Mouse (Mus musculus) lung, embryonic 15.5 days (tissue): ENCODE measurements around the gene Kcnj8. TPM values are rescaled to one million over a fixed set of nuclear protein-coding genes. Genes with fewer than 3 reads are reported as not detected.

ENCODE experiments used
- ATAC-seq: fragments of 200-750 bp; cut with Nextera tagmentation; 2 replicates; pipeline ENCODE4 v1.8.0; 2017; ENCODE audit warnings: moderate number of reproducible peaks, borderline replicate concordance; ENCODE audit not compliant: low FRiP score, low TSS enrichment; ENCODE audit errors: extremely low read depth
- H3K27ac ChIP-seq: fragments of 300-500 bp; sonication (generic); 2 replicates; pipeline ENCODE4 v1.5.1; 2015; ENCODE audit warnings: moderate library complexity, mild to moderate bottlenecking, inconsistent platforms
- H3K27me3 ChIP-seq: fragments of 300-500 bp; sonication (generic); 2 replicates; pipeline ENCODE4 v1.6.1; 2015; ENCODE audit warnings: inconsistent platforms
- H3K36me3 ChIP-seq: fragments of 300-500 bp; sonication (generic); 2 replicates; pipeline ENCODE4 v1.6.1; 2015; ENCODE audit warnings: inconsistent platforms
- H3K4me1 ChIP-seq: fragments of 300-500 bp; sonication (generic); 2 replicates; pipeline ENCODE4 v1.6.1; 2015; ENCODE audit warnings: inconsistent platforms
- H3K4me2 ChIP-seq: fragments of 300-500 bp; sonication (generic); 2 replicates; pipeline ENCODE4 v1.6.1; 2015; ENCODE audit warnings: inconsistent platforms, mild to moderate bottlenecking, moderate library complexity
- H3K4me3 ChIP-seq: fragments of 300-500 bp; sonication (generic); 2 replicates; pipeline ENCODE4 v1.5.1; 2015; ENCODE audit warnings: mild to moderate bottlenecking, inconsistent platforms
- H3K9ac ChIP-seq: fragments of 300-500 bp; sonication (generic); 2 replicates; pipeline ENCODE4 v1.6.1; 2015; ENCODE audit warnings: inconsistent platforms
- H3K9me3 ChIP-seq: fragments of 300-500 bp; sonication (generic); 2 replicates; pipeline ENCODE4 v1.6.1; 2016; ENCODE audit warnings: inconsistent platforms
- WGBS: fragments of 180-500 bp; shearing (Covaris S2); methylation state at CpG from one replicate; pipeline ENCODE4 v1.1.7; 2015; 5-methylcytosine and 5-hydroxymethylcytosine counted together
- polyA plus RNA-seq: library from polyadenylated mRNA; unstranded; fragments of >200 nt; fragmentation: Nextera tagmentation; extraction: Ambion mirVana; gene quantifications from 2 replicates; pipeline ENCODE4 v1.2.1, GENCODE M21; 2015

Kcnj8 gene
- 18.3 and 19.7 TPM in 2 replicates for polyA plus RNA-seq

DNA sequence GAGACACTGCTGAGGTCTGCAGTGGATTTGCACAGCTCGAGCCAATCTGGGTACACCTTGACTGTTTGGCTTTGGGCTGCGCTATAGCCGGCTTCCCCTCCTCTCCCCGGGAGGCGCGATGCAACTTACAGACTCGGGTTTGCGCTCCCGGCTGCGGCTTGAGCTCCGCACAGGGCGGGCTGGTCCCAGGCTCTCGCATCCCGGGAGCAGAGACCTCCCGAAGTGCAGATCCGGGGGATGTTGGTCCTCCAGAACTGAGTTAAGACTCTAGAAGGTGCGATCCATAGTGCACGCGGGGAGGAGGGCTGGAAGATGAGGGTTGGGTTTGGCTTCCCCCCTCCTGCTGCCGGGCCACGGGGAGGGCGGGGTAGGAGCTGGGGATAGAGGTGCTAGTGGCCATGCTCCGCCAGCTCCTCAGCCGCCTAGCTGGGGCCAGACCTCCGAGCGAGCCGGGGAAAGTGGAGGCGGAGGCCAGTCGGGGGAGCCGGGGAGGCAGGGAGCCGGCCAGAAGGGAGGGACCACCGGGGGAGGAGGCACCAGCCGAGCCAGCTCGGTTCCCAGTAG lies at the start of gene Kcnj8:
Kcnj8 (minus strand) TSS at position 560 of the 564 bp plus-strand sequence.
- H3K36me3 ChIP-seq = no peaks in the 10 kb centered on the region
- H3K4me1 ChIP-seq = peaks cover 23% of the 10 kb centered on the region
- H3K27ac ChIP-seq = peak within 1 kb of the TSS; percentile 44
- H3K9ac ChIP-seq = peak within 1 kb of the TSS; percentile 39
- peaks cover 33% of the 10 kb centered on the region for H3K27me3 ChIP-seq
- H3K9me3 ChIP-seq = no peaks in the 10 kb centered on the region
- H3K4me3 ChIP-seq = peak within 1 kb of the TSS; percentile 41
- ATAC-seq = peak; percentile 88
- WGBS = 1% methylated on average over 33 of the region's 34 CpGs
- peak within 1 kb of the TSS; percentile 88 for H3K4me2 ChIP-seq

DNA sequence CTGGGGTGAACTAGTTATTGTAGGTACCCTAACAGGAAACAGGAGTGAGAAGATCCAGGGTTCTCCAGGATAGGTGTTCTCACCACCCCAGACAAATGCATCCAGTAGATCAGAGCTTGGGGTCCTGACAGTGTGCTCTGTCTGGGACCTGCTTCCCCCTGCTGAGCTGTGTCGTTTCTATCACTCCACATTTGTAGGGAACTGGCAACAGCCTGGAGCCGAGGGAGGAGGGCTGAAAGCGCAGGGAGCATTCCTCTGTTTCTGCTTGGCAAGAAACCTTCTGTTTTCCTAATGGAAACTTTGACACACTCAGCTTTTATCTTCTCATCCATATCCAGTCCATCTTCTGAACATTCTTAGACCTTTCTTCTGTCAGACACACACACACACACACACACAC lies 45.2 kb upstream of the Kcnj8 start:
- Histone ChIP-seq H3K27ac (no peak overlapping the region), H3K27me3 (no peaks in the 10 kb centered on the region), H3K9ac (no peak overlapping the region), H3K4me2 (no peak overlapping the region), H3K9me3 (no peaks in the 10 kb centered on the region), H3K4me1 (no peaks in the 10 kb centered on the region), H3K36me3 (no peaks in the 10 kb centered on the region), H3K4me3 (no peak overlapping the region)
- WGBS = 16% methylated on average over 3 of the region's 3 CpGs
- peak; percentile 73; the same call in 1 of the 2 replicates for ATAC-seq

DNA sequence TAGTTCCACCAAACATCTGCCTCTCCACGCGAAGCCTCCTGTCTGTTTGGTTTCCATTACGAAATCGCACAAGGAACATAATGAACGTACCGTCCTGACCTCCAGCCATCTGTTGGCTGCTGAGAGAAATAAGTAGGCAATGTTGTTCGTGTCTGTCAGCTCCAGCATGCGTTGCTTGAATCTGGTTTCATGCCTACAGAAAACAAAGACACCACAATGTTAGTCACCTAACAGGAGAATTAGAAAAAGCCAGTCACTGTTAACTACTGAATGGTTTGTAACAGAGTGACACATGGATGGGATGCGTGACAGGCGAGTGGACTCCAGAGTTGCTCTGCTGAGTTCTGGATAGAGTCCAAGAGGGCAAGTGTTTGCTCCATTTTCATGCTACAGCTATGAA lies 42.9 kb upstream of the Kcnj8 start:
- no peaks in the 10 kb centered on the region for H3K27me3 ChIP-seq
- 42% methylated on average over 10 of the region's 10 CpGs for WGBS
- H3K4me1 ChIP-seq = 0 out of 2 replicates have a peak, but pooled peaks cover 3% of the 10 kb centered on the region
- H3K36me3 ChIP-seq = no peaks in the 10 kb centered on the region
- ATAC-seq = peak; percentile 51; the same call in 1 of the 2 replicates
- H3K9me3 ChIP-seq = no peaks in the 10 kb centered on the region
- H3K4me3 ChIP-seq = no peak overlapping the region
- no peak overlapping the region for H3K9ac ChIP-seq
- no peak overlapping the region for H3K27ac ChIP-seq
- no peak overlapping the region for H3K4me2 ChIP-seq

GRCm38 (mm10) chr6:142612366-142612765 lies 41.0 kb upstream of the Kcnj8 start:
- Histone ChIP-seq H3K9me3 (no peaks in the 10 kb centered on the region), H3K4me3 (no peak overlapping the region), H3K36me3 (no peaks in the 10 kb centered on the region), H3K4me2 (no peak overlapping the region), H3K4me1 (0 out of 2 replicates have a peak, but pooled peaks cover 3% of the 10 kb centered on the region), H3K9ac (no peak overlapping the region), H3K27ac (no peak overlapping the region), H3K27me3 (no peaks in the 10 kb centered on the region)
- ATAC-seq = no peak
- 72% methylated on average over 8 of the region's 8 CpGs for WGBS

DNA sequence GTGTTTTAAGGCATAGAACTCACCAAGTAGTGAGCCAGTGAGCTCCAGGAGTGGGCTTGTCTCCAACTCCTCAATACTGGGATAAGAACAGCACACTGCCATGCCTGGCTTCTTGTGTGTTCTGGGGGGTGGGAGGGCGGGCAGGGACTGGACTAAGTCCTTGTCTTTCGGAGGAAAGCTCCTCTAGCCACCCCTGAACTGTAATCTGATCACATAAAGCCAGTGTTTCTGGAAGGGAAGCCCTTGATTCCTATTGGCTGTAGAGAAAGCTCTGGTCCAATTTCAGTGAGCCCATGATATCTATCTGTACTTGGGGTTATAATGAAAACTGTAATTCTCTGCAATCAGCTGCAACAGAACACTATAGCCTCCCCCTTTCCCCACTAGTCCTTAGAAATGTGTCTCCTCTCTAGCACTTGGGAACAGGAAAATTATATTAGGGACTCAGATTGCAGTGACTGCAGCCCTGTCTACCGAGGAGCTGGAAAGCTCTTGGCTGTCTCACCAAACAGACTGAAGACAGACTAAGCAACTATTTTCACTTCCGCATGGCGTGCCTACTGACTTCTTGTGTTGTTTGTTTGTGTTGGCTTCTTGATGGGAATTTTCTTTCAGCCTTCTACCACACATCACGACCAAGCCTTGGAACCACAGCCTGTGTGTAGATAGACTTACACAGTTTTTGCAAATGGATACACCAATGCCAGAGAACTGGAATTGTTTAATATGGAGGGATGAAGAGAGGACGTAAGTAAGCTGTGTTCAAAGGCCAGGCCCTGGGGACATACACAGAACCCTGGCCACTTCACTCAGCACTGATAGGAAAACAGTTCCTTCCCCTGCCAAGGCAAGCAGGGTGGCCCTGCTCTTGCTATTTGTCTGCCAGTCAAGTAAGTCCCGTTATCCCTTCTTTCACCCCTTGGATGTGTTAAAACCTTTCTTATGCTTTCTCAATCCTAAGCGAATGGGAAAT lies 38.3 kb upstream of the Kcnj8 start:
- Histone ChIP-seq H3K27ac (peak overlapping the region; percentile 53), H3K27me3 (no peaks in the 10 kb centered on the region)
- ATAC-seq = peak; percentile 36; the same call in 1 of the 2 replicates

GRCm38 (mm10) chr6:142607080-142607479 lies 35.7 kb upstream of the Kcnj8 start:
- H3K4me3 ChIP-seq = no peak overlapping the region
- no peaks in the 10 kb centered on the region for H3K9me3 ChIP-seq
- no peaks in the 10 kb centered on the region for H3K36me3 ChIP-seq
- no peak overlapping the region for H3K27ac ChIP-seq
- ATAC-seq = no peak
- 65% methylated on average over 7 of the region's 7 CpGs for WGBS
- H3K27me3 ChIP-seq = no peaks in the 10 kb centered on the region
- H3K4me2 ChIP-seq = no peak overlapping the region
- 0 out of 2 replicates have a peak, but pooled peaks cover 3% of the 10 kb centered on the region for H3K4me1 ChIP-seq
- no peak overlapping the region for H3K9ac ChIP-seq

More for the DNA sequence above, 38.3 kb upstream of the Kcnj8 start:
- H3K4me1 ChIP-seq = 0 out of 2 replicates have a peak, but pooled peaks cover 3% of the 10 kb centered on the region
- H3K4me3 ChIP-seq = no peak overlapping the region
- WGBS = 50% methylated on average over 9 of the region's 9 CpGs
- no peak overlapping the region for H3K4me2 ChIP-seq
- H3K9ac ChIP-seq = no peak overlapping the region
- H3K9me3 ChIP-seq = no peaks in the 10 kb centered on the region
- no peaks in the 10 kb centered on the region for H3K36me3 ChIP-seq

DNA sequence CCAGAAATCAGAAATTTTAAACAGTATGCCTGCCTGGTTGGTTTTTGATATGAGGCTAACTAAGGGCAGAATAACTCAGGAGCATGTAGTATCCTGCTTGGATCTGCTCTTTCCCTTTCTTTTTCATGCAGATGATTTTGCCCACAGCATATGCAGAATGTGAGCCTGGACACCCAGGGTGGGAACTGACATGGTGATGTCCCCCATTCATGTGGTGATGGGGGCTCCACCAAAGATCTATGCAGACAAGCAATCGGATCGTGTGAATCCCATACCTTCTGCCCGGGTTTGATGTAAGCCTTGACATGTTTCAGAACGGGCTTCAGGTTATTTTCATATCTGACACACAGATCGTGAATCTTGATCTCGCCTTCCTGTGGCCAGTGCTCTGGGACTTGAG lies 31.4 kb upstream of the Kcnj8 start:
- H3K9ac ChIP-seq = no peak overlapping the region
- no peaks in the 10 kb centered on the region for H3K4me1 ChIP-seq
- no peak overlapping the region for H3K4me3 ChIP-seq
- 59% methylated on average over 6 of the region's 6 CpGs for WGBS
- no peak overlapping the region for H3K27ac ChIP-seq
- H3K4me2 ChIP-seq = no peak overlapping the region
- H3K27me3 ChIP-seq = no peaks in the 10 kb centered on the region
- no peaks in the 10 kb centered on the region for H3K36me3 ChIP-seq
- no peaks in the 10 kb centered on the region for H3K9me3 ChIP-seq
- no peak for ATAC-seq

DNA sequence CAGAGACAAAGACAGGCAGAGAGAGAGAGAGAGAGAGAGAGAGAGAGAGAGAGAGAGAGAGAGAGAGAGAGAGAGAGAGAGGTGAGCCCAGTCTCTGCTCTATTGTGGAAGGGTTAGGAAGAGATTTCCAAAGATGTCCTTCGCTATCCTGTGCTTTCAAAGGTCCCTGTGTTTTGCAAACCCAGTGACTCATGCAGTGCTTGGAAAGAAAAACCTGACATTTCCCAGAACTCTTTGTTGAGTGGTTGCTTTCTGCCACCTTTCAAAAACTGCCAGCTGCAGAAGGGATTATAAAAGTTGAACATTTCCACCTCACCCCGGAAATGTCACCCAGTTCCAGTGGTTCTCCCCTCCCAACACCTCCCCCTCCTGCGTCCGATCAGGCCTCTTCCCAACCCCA lies 7.4 kb upstream of the Kcnj8 start:
- Histone ChIP-seq H3K4me1 (no peaks in the 10 kb centered on the region), H3K4me2 (no peak overlapping the region), H3K36me3 (no peaks in the 10 kb centered on the region), H3K27ac (no peak overlapping the region), H3K27me3 (no peaks in the 10 kb centered on the region), H3K4me3 (no peak overlapping the region), H3K9me3 (no peaks in the 10 kb centered on the region), H3K9ac (no peak overlapping the region)
- ATAC-seq = no peak
- WGBS = 68% methylated on average over 4 of the region's 4 CpGs

DNA sequence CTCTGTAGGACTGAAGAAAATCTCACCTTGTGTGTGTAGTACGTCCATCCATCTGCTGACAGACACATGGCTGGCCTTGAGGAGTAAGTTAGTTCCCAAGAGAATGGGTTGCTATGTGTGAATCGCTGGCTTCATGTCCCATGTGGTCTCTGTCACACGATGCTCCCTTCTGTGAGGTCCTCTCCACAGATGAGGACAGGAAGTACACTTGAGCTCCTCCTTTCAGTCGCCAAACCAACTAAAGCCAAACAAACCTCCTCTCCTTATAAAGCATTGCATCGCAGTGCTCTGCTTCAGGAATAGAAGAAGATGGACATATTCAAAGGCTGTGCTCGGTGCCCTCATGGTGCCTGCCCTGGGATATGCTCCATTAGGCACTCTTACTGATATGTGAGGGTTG lies 6.4 kb upstream of the Kcnj8 start:
- Histone ChIP-seq H3K27ac (no peak overlapping the region), H3K4me3 (no peak overlapping the region), H3K36me3 (no peaks in the 10 kb centered on the region), H3K4me2 (no peak overlapping the region), H3K27me3 (no peaks in the 10 kb centered on the region), H3K9me3 (no peaks in the 10 kb centered on the region), H3K9ac (no peak overlapping the region), H3K4me1 (no peaks in the 10 kb centered on the region)
- ATAC-seq = no peak
- WGBS = 70% methylated on average over 6 of the region's 6 CpGs

DNA sequence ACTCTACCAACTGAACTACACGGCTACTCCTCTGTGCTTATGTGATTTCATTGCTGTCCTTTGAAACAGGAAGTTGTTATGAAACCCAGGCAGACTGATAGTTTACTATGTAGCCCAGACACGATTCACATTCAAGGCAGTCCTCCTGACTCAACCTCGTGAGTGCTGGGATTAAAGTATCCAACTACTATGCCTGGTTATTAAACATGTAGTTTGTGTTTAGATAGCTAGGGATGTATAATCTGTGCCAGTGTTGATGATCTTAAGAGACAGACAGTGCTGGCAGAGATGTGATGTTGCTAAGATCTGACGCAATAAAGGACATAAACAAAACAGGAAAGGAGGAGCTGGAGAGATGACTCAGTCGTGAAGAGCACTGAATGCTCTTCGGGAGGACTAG lies 1.5 kb upstream of the Kcnj8 start:
- H3K36me3 ChIP-seq = no peaks in the 10 kb centered on the region
- H3K27ac ChIP-seq = no peak overlapping the region
- no peak for ATAC-seq

GRCm38 (mm10) chr6:142571629-142572360 lies 381 bp upstream of the Kcnj8 start:
- Histone ChIP-seq H3K9me3 (no peaks in the 10 kb centered on the region), H3K4me3 (peak overlapping the region; percentile 41), H3K4me2 (peak overlapping the region; percentile 88), H3K9ac (peak overlapping the region; percentile 39; the same call in 1 of the 2 replicates), H3K36me3 (no peaks in the 10 kb centered on the region), H3K27ac (peak overlapping the region; percentile 44; the same call in 1 of the 2 replicates), H3K4me1 (peaks cover 23% of the 10 kb centered on the region), H3K27me3 (peaks cover 33% of the 10 kb centered on the region)
- 3% methylated on average over 21 of the region's 21 CpGs for WGBS
- ATAC-seq = no peak

More for the DNA sequence above, 1.5 kb upstream of the Kcnj8 start:
- peaks cover 13% of the 10 kb centered on the region for H3K4me1 ChIP-seq
- H3K27me3 ChIP-seq = peaks cover 33% of the 10 kb centered on the region
- no peaks in the 10 kb centered on the region for H3K9me3 ChIP-seq
- no peak overlapping the region for H3K4me3 ChIP-seq
- no peak overlapping the region for H3K9ac ChIP-seq
- H3K4me2 ChIP-seq = no peak overlapping the region
- 27% methylated on average over 6 of the region's 6 CpGs for WGBS
